Mouse (Mus musculus): ENCODE data around the gene Pkd1l2.

Pkd1l2 gene

DNA sequence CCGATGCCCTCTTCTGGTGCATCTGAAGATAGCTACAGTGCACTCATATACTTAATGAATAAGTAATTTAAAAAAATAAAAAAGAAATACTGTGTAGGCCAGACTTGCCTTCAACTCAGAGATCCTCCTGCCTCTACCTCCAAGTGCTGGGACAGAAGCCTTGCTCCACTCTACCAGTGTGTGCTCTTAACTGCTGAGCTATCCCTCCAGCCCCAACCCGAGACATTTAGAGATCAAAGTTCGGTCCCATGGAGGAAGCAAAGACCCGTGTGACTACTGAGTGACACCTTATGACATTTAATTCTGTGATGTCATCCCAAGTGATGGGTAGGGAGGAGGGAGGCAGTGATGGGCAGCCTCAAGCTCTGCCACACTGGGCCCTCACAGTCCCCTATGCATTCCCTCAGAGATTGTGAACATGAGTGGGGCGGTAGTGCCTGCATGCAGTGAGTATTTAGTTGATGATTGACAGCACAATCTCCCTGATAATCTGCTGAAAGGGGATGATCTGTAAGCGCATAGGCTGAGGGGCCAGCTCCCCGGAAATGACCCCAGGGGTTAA lies 44.8 kb downstream of the Pkd1l2 start:
- CTCF ChIA-PET = no interaction called here

- CTCF ChIA-PET = interaction anchor here (0.6 kb wide), 1 partner anchor 225 kb away, joined by 5 read pairs; no protein-coding TSS in a partner anchor
Observed at GRCm38 (mm10) chr8:117033393-117033792, 48.9 kb downstream of the Pkd1l2 start.

GRCm38 (mm10) chr8:117032609-117033008 lies 49.6 kb downstream of the Pkd1l2 start:
- CTCF ChIA-PET = no interaction called here

DNA sequence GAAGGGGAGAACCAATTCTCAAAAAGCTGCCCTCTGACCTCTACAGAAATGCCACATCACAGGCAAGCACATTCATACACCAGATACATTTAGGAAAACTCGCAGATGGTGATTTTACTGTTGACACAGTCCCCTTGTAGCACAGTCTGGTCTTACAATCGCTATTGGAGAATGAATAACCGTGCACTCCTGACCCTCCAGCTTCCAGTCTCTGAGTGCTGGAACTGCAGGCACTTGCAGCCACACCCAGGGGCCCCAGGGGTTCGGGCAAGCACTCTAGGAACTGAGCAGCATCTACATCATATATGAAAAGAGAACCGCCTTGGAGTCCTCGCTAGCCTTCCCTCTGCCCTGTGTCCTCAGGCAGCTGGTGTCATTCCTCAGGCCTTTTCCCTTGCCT lies 50.8 kb downstream of the Pkd1l2 start:
- CTCF ChIA-PET = no interaction called here

DNA sequence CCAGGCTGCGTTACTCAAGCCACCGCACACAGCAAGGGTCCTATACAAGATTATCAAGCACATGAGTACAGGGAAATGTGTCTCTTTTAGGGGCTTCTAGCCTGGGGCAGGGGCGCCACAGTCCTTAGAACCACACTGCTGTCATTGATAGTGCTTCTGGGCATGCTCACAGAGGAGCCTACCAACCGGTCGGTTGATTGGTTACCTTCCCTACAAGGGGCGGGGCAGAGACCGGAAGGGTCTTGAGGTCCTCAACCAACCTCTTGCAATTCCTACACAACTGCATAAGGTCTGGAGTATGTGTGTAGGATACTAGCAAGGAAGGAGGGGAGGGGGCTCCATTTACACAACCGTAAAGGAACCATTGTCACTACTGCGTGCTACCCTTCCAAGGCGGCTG lies 53.6 kb downstream of the Pkd1l2 start:
- CTCF ChIA-PET = no interaction called here

- CTCF ChIA-PET = no interaction called here
Observed at GRCm38 (mm10) chr8:117027601-117028000, 54.6 kb downstream of the Pkd1l2 start.

DNA sequence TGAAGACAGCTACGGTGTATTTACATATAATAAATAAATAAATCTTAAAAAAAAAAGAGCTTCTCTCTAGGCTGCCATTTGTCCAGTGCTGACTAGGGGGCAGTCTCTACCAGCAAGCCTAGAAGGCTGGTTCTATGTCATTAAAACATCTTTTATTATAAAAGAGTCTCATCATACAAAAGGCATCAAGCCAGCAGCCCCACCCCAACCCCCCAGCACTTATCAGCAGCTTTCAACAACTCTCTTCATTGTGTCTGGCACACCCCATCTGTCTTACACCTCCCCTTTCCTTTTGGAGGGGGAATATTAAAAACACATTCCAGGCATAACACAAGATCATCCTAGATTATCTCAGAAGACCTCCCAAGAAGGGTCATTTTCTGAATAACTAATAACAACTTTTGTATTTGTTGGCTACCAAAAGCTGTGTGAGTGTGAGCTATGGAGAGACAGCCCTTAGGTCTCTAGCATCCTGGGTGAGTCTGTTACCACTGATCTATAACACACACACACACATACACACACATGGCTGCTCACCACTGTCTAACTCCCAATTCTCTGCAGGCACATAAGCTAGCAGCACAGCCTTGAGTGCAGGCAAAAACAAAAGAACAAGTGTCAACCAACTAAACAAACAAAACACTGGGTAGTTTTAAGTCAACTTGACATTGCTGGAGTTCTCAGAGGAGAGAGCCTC lies 59.8 kb downstream of the Pkd1l2 start:
- CTCF ChIA-PET = no interaction called here

GRCm38 (mm10) chr8:117019323-117020275 lies 62.6 kb downstream of the Pkd1l2 start:
- CTCF ChIA-PET = no interaction called here

DNA sequence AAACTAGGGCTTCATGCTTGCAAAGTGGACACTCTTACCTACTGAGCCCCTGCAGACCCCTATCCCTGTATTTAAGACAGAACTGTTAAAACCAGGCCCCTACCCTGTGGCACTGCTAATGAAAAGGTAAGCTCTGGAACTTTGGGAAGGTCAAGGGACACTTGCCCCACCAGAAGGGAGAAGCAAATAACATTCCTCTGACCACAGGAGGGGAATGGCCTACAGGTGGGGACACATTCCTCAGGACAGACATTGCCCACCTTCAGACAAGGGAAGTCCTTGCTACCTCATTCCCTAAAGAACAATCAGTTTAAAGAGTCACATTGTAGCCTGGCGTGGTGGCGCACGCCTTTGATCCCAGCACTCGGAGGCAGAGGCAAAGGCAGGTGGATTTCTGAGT lies 64.4 kb downstream of the Pkd1l2 start:
- CTCF ChIA-PET = no interaction called here

- CTCF ChIA-PET = no interaction called here
Observed at GRCm38 (mm10) chr8:117017006-117017405, 65.2 kb downstream of the Pkd1l2 start.

DNA sequence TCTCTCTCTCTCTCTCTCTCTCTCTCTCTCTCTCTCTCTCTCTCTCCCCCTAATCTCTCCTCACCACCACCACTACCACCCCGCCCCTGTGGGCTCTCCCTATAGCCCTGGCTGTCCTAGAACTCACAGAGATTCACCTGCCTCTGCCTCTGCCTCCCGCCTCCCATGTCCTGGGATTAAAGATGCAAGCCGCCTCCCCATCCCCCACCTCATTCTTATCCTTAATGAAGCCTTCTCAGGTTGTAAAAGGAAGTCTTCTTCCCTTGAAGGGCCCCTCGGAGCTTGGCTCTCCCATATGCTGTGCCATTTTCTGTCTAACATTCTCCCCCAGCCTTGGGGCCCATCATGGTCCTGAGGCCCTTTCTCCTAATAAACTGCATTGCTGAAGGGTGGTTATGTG lies 66.6 kb downstream of the Pkd1l2 start:
- CTCF ChIA-PET = no interaction called here

DNA sequence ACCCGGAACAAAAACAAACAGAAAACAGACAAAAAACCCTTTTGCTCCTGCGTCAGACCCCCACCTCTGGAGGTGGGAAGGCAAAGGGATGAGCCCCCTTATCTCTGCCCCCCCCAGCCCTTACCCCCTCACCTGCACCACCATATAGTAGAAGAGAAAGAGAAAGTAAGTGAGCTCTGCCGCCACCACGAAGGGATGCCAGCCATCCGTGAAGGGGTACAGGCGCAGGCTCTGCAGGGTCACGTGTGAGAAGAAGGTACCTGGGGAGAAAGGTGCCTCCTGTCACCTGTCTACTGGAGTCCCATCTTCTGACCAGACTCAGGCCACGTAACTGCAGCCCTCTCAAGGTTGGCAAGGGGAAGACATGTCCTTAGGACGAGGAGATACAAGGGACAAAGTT lies 70.9 kb downstream of the Pkd1l2 start:
- CTCF ChIA-PET = no interaction called here

DNA sequence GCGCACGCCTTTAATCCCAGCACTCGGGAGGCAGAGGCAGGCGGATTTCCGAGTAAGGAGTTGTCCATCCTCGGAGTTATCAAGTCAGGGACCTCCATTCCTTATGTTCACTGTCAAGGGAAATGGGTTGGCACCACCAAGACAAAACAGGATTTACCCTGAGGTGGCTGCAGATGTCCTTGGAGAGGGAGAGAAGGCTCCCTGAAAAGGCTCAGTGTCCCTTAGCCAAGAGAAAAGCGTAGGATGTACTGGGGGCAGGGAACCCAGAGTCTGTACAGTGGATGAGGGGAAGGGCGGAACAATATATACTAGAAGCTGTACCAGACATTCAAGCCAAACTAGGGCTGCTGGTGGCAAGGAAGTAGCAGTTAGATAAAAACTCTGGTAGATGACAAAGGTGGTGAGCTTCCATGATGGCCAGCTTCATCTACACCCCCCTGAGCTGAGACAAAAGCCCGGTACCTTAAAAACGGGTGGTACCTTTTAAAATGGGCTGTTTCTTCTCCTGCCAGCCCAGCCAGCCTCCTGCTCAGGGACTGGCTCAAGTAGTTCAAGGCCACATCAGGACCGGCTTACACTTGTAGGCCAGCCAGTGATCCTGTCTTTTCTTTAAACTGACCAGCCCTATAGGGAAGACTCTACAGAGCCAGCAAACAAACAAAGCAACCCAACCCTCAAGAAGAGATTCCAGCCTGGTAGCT lies 88.1 kb downstream of the Pkd1l2 start:
- CTCF ChIA-PET = no interaction called here

GRCm38 (mm10) chr8:116993095-116993867 lies 89.0 kb downstream of the Pkd1l2 start, which contains the start of gene Gcsh:
Gcsh (minus strand) TSS chr8:116993537.
- CTCF ChIA-PET = no interaction called here

DNA sequence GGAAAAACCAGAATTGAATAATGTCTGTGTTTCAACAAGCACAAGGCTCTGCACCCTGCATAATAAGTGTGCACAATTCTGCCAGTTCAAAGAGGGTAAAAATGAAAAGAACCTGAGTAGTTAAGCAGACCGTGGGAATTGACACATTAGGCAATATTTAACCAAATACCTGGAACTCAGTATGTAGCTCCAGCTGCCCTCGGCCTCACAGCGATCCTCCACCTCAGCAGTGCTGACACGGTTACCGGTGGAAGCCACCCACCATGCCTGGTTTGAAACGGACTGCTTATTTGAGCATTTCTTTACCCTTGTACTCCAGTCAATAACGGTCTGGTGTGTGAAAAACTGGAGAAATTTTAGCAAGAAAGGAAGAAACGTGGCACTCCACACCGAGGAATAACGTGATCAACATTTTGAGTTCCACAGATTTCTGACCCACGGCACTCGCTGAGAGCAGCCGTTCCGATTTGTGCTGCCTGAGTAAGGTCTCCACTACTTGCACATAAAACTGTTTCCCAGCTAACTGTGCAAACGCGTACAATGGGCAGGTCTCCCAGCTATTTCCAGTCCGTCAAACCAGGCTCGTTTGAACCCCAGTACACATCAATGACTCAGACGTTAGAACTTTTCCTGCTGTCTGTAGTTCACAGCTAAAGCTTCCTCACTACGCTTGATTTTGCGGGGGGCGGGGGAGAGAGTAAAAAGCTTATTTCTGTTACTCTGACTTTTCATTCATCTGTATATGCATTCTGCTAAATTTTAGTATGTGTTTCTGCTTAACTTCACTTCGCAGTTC lies 89.9 kb downstream of the Pkd1l2 start:
- CTCF ChIA-PET = interaction anchor here (0.6 kb wide), 1 partner anchor 136 kb away, joined by 14 read pairs; no protein-coding TSS in a partner anchor

- CTCF ChIA-PET = interaction anchor here (1.0 kb wide), 1 partner anchor 70 kb away, joined by 3 read pairs; the partner anchor contains the start of genes Cenpn and Cmc2
Observed at GRCm38 (mm10) chr8:116991241-116991640, 91.0 kb downstream of the Pkd1l2 start.

DNA sequence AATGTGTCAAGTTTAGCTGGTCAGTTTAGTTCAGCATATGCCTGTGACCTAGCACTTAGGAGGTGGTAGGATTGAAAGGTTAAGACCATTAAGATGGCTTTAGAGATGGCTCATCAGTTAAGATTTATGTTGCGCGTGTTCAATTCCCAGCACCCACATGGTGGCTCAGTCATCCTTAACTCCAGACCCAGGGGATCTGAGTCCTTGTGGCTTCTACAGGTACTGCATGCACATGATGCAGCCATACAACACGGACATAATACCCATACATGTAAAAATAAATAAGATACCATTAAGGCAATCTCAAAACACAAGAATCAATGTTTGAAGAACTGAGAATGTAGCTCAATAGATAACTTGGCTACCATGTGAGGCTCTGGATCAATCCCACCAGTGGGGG lies 92.4 kb downstream of the Pkd1l2 start:
- CTCF ChIA-PET = interaction anchor here (0.7 kb wide), 1 partner anchor 12 kb away, joined by 5 read pairs; no protein-coding TSS in a partner anchor

DNA sequence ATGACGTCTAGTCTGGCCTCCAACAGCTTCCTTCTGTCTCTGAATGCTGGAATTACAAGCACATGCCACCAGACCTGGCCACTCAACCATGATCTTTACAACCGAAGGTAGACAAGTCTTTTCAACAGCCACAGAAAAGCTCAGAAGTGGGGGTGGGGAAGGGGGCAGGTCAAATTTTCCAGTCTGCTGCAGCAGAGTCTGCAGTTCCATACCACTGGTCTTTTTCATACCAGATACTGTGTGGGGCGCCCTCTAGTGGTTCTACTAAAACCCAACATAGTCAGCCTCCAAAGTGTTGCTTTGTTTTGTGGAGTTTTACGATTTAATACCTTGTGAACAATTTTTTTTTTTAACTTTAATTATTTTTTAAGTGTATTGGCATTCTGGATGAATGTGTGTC lies 102.1 kb downstream of the Pkd1l2 start:
- CTCF ChIA-PET = interaction anchor here (0.6 to 0.9 kb wide), 3 partner anchors 48 to 108 kb away, joined by 3 to 5 read pairs (median 4); no protein-coding TSS in a partner anchor

- CTCF ChIA-PET = no interaction called here
Observed at GRCm38 (mm10) chr8:116978631-116979256, 103.5 kb downstream of the Pkd1l2 start, which contains the start of gene 1700030J22Rik. 1700030J22Rik (minus strand) TSS chr8:116978959.

- CTCF ChIA-PET = no interaction called here
Observed at GRCm38 (mm10) chr8:116978052-116978451, 104.2 kb downstream of the Pkd1l2 start.

All from spleen, embryonic (tissue).